Mouse (Mus musculus) brain, adult 2 months (tissue): ENCODE measurements at regions not wholly inside any gene's neighbourhood (a gene's known extent, or its start where the extent isn't known, plus 50 kb on each side); places are given as distances from the start of the nearest gene placed in this dataset.
A peak's percentile ranks its signal among the peaks of the same experiment; 100 is the strongest.

Experiments
- DNase-seq: peaks from one replicate; pipeline ENCODE4 v3.0.0; 2011; ENCODE audit warnings: low read depth, low spot score

GRCm38 (mm10) chr8:127979180-127980030 lies 379.0 kb upstream of the Nrp1 start:
- no peak for DNase-seq

- DNase-seq, result no peak
These were observed 376.2 kb upstream of the Nrp1 start for GRCm38 (mm10) chr8:127982165-127982564.

- peak; percentile 42 for DNase-seq
These were observed 372.8 kb upstream of the Nrp1 start for GRCm38 (mm10) chr8:127985616-127986015.

GRCm38 (mm10) chr8:127988887-127989286 lies 369.5 kb upstream of the Nrp1 start:
- DNase-seq, result peak; percentile 47

- no peak for DNase-seq
These were observed 363.5 kb upstream of the Nrp1 start for GRCm38 (mm10) chr8:127994898-127995297.

GRCm38 (mm10) chr8:127995490-127995889 lies 362.9 kb upstream of the Nrp1 start:
- DNase-seq, result no peak

- no peak for DNase-seq
These were observed 356.0 kb upstream of the Nrp1 start for GRCm38 (mm10) chr8:128002386-128002785.

- DNase-seq, result no peak
These were observed 355.6 kb upstream of the Nrp1 start for GRCm38 (mm10) chr8:128002806-128003205.

- DNase-seq, result no peak
These were observed 355.0 kb upstream of the Nrp1 start for GRCm38 (mm10) chr8:128003385-128003784.

GRCm38 (mm10) chr8:128003881-128004286 lies 354.5 kb upstream of the Nrp1 start:
- DNase-seq, result peak; percentile 79

- DNase-seq, result no peak
These were observed 348.9 kb upstream of the Nrp1 start for GRCm38 (mm10) chr8:128009393-128010010.

- DNase-seq, result no peak
These were observed 341.2 kb upstream of the Nrp1 start for GRCm38 (mm10) chr8:128017171-128017570.

- no peak for DNase-seq
These were observed 334.7 kb upstream of the Nrp1 start for GRCm38 (mm10) chr8:128023661-128024060.

GRCm38 (mm10) chr8:128024774-128025222 lies 333.6 kb upstream of the Nrp1 start:
- no peak for DNase-seq

- peak; percentile 48 for DNase-seq
These were observed 333.1 kb upstream of the Nrp1 start for GRCm38 (mm10) chr8:128025251-128025856.

GRCm38 (mm10) chr8:128026981-128027380 lies 331.4 kb upstream of the Nrp1 start:
- peak; percentile 4 for DNase-seq

- DNase-seq, result peak; percentile 90
These were observed 327.8 kb upstream of the Nrp1 start for GRCm38 (mm10) chr8:128030335-128031280.

GRCm38 (mm10) chr8:128034127-128034526 lies 324.3 kb upstream of the Nrp1 start:
- peak; percentile 24 for DNase-seq

GRCm38 (mm10) chr8:128035672-128036071 lies 322.7 kb upstream of the Nrp1 start:
- DNase-seq, result peak; percentile 64

GRCm38 (mm10) chr8:128039341-128040064 lies 318.9 kb upstream of the Nrp1 start:
- no peak for DNase-seq

GRCm38 (mm10) chr8:128042877-128043276 lies 315.5 kb upstream of the Nrp1 start:
- no peak for DNase-seq
